Mouse (Mus musculus) urinary bladder, adult 18-20 months (tissue): ENCODE data around the gene Rdm1.

Experiments
- DNase-seq, 2 experiments: peaks; one replicate each; pipeline ENCODE4 v3.0.0; 2022; ENCODE audit warnings: low spot score in 2 of 2, mixed read lengths in 2 of 2

The Rdm1 gene

DNA sequence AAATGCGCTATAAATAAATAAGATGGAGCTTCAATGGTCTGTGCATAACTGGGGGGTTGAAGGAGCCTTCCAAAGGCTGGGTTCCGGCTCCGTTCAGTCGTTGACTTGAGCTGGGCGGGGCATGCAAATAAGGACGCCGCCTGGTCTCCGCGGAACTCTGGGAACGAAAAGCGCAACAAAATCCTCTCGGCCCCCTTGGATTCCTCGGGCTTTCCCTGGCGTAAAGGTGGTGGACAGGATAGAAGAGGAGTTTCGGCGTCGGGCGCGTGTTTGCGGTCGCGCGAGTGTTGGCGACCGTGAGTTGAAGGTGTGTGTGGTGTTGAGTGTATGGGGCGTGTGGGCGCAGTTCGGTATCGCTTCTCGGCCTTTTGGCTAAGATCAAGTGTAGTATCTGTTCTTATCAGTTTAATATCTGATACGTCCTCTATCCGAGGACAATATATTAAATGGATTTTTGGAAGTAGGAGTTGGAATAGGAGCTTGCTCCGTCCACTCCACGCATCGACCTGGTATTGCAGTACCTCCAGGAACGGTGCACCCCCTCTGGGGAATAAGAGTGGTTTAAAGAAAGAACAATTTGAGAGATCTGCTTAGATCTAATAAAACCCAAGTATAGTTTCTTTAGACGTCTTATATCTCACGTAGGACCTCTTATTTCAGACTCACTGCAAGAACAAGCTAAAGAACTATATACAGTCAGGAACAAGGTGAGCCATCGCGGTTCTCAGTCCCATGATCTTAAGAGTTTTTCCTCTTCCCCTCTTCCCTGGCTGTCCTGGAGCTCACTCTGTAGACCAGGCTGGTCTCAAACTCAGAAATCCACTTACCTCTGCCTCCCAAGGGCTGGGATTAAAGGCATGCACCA is 31.1 kb downstream of the Rdm1 start:
- peak; percentile 63 to 79 for DNase-seq

DNA sequence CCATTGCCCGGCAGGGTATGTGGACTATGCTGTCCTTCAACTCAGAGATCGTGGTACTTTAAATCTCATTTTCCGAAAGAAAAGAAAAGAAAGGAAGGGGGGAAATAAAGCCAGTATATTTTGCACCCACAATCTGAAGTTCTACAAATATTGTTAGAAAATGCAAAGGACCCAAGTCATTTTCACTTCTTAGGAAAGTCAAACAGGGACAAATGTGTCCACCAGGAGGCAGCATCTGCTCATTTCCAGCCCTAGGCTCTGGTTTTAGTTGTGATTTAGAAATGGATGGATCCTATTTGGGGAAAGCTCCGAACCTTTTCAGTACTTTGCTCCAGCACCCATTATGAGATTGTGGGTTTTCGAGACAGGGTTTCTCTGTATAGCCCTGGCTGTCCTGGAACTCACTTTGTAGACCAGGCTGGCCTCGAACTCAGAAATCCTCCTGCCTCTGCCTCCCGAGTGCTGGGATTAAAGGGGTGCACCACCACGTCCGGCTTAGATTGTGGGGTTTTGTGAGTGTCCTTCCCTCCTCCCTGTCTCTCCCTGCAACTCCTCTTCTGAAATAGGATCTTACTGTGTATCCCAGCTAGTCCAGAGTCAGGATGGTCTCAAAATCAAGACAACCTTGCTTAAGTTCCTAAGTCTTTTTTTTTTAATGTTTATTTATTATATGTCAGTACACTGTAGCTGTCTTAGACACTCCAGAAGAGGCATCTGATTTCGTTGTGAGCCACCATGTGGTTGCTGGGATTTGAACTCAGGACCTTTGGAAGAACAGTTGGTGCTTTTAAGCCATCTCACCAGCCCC is 32.0 kb downstream of the Rdm1 start:
- no peak for DNase-seq

GRCm38 (mm10) chr11:101661191-101661590 is 34.2 kb downstream of the Rdm1 start:
- no peak for DNase-seq

GRCm38 (mm10) chr11:101661786-101662185 is 34.8 kb downstream of the Rdm1 start:
- DNase-seq = no peak

DNA sequence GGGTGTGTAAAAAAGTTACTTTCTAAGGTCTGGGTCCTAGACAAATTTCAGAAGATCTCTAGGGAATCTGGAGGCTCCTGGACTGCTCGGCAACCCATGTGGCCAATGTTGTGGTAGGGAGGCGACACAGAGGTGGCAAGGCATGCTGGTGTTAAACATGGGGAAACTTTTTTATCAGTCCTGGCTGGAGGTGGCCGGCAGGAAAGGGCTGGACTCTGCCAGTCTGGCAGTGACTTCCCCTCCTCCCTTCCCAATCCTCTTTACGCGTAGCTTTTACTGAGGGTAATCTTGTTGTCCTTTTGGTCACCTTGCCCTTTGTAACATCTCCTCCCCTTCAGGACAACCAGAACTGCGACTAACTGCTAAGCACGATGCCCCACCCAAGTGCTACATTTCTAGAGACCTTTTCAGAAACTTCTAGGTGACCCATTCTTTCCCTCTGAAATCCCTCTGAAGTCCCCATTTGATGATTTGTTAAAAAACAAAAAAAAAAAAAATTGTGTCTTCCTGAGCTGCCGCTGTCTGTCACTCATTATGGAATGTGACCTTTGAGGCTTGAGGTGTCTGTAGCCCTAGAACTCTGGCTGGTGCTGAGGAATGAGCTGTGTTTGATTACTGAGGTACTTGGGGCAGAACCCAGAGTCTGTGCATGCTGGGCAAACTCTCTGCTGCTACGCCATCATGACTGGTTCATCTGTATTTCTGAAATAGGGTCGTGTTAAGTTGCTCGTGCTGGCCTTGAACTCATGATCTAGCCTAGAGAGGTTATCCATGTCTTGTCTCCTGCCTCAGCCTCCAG is 36.4 kb downstream of the Rdm1 start:
- DNase-seq = no peak

DNA sequence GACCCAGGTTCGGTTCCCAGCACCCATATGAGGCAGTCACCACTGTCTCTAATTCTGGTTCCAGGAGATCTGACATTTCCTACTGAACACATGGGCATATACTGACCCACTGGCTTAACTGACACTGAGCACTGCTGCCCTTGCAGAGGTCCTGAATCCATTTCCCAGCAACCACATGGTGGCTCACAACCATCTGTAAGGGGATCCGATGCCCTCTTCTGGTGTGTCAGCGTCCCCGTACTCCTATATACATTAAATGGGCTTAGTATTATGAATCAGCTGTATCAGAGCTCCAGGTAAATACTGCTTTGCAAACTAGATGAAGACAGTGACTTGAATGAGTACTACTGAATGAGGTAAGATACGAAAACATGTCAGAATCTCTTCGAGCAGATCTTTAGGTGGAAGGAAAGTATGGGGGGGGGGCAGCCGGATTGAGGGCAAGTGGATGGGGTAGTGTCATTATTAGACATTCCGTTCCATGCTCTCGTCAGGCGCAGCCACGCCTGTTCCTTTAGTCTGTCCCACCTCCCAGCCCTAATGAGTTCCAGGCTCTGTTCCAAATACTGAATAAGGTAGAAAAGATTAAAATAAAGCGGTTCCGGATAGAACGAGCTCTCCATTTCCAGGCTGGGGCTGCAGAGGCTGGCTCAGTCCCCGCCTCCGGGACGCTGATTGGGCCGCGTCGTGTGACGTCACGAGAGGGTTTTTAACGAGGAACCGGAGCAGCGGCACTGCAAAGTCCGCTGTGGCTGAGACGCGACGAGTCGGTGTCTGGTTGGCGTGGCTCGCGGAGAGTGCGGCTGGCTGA is 38.0 kb downstream of the Rdm1 start, which contains the start of gene Arl4d:
Gene Arl4d, plus strand, starts transcription at position 717 of the 811 bp plus-strand sequence.
- DNase-seq = peak; percentile 92 to 94

GRCm38 (mm10) chr11:101665636-101665992 is 38.6 kb downstream of the Rdm1 start:
- no peak for DNase-seq

DNA sequence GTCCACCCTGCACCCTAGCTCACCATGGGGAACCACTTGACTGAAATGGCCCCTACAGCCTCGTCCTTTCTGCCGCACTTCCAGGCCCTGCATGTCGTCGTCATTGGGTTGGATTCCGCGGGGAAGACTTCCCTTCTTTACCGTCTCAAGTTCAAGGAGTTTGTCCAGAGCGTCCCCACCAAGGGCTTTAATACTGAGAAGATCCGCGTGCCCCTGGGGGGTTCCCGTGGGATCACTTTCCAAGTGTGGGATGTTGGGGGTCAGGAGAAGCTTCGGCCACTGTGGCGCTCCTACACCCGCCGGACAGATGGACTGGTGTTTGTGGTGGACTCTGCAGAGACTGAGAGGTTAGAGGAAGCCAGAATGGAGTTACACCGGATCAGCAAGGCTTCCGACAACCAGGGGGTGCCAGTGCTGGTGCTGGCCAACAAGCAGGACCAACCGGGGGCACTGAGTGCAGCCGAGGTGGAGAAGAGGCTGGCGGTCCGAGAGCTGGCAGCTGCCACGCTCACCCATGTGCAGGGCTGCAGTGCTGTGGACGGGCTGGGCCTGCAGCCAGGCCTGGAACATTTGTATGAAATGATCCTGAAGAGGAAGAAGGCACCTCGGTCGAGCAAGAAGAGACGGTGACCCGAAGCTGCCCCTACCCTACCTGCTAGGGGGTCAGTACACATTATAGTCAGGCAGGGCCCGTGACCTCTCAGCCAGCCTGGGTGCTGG is 39.8 kb downstream of the Rdm1 start:
- no peak for DNase-seq

DNA sequence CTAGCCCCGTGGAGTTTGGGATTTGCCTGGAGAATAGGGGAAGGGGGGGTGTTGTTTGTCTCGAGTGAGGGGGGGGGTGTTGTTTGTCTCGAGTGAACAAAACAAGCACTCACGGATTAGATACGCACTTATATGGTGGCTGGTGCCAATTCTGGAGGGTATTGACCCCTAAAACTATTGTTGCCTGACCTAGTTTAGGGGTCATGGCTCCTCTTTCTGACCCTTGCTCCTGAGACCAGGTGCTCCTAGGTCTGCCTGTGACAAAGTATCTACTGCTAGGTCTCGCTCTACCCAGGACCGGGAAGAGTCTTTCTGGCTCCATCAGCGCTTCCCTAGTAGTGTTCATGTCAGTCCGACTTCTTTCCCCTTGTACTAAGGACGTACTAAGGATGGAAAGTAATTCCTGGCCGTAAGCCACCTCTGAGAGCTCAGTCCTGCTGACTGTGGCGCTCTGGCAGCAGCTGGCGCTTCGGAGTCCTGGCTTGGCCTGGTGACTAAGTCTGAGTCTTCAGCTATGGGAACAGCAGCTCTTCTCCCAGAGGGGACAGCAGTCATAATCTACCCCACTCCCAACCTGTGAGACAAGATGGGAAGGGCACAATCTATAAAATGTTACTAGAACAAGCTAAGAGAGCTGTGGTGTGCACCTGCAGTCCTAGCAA is 41.0 kb downstream of the Rdm1 start:
- DNase-seq = no peak

DNA sequence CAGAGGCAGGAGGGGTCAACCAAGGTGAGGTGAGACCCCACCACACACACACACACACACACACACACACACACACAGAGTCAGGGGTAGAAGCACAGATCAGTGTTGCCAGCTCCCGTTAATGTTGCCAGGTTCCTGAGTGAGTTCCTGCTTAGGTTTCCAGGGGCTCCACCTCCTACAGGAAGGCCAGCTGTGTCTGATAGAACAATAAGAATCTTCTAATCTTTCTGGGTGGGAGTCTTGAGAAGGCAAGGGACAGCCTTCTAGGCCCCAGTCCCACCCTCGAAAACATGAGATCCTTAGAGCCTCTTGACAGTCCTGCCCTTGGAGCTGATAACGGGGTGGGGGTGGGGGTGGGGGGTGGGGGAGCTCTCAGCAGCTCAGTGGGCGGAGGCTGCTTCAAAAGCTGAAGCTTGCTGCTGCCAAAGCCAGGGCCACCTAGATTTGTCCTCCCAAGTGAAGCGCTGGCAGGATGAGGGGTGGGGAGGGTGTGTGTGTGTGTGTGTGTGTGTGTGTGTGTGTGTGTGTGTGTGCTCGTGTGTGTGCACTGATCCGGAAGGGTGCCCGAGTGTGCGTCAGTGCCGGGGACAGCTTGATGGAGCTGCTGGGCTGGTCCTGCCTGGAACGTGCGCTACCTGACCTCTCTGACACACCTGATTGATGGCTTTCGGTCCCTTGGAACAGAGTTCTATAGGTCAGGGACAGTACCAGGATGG is 41.7 kb downstream of the Rdm1 start:
- no peak for DNase-seq

- DNase-seq = no peak
Observed at GRCm38 (mm10) chr11:101670334-101670733, 43.3 kb downstream of the Rdm1 start.

DNA sequence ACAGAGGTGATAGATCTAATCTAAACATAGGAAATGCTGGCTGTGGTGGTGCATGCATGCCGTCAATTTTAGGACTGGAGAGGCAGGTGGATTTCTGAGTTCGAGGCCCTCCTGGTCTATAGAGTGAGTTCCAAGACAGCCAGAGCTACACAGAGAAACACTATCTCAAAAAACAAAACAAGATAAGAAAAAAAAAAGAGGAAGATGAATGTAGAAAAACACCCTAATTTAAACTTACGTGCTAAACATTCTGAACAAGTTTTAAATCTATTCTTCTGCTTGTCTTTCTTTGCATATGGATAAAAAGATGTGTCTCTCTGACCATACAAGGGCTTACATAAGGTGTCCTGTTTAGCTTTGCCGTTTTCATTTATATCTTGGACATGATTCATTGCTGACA is 44.3 kb downstream of the Rdm1 start:
- no peak for DNase-seq

GRCm38 (mm10) chr11:101673010-101673642 is 46.1 kb downstream of the Rdm1 start:
- DNase-seq = no peak

GRCm38 (mm10) chr11:101674106-101674505 is 47.1 kb downstream of the Rdm1 start:
- no peak for DNase-seq

DNA sequence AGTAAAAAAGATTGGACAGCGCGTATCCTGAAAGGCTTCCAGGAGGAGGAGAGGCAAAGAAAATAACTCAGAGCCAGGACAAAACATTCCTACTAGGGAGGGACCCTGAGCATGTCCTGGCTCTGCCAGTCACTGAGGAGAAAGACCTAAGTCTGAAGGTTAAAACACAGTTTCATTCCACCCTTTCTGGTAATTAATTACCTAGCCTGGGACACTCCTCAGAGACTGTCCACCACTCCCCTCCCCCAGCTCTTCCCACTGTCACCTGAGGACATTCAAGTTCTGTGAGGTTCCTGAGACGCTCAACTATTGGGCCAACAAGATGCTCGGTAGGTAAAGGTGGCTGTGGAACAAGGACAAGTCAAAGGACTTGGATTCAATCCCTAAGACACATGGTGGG is 48.4 kb downstream of the Rdm1 start:
- no peak for DNase-seq

DNA sequence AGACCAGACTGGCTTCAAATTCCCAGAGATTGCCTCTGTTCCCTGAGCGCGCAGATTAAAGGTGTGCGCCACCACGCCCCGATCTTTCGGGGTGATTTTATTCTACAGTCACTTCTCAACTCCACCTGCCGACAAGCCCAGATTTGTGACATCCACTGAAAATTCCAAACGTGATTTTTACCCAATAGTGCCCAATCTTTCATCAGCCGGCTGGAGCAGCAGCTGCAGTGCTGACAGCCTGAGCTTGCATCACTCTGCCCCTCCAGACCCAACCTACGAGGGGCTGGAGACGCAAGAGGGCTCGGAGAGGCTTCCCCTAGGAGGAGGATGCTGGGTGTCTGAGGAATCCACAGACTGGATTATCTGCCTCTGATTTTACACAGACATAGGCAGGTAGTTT is 50.7 kb downstream of the Rdm1 start:
- no peak for DNase-seq

DNA sequence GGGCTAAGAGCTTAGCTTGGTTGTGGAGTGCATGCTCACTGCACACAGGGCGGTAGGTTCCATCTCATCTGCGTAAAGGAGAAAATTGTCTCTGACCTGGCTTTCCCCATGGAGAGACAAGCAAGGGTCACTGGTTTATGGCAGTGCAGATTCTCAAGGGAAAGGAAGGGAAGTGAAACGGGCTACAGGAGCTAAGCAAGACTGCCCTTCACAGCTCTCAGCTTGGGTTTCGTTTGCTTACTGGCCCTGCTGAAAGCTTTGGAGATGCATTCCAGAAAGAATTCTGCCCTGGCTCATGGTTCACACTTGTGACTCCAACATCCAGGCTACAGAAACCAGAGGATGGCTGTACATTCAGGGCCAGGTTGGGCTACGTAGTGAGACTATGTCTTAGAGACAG is 51.8 kb downstream of the Rdm1 start:
- no peak for DNase-seq

DNA sequence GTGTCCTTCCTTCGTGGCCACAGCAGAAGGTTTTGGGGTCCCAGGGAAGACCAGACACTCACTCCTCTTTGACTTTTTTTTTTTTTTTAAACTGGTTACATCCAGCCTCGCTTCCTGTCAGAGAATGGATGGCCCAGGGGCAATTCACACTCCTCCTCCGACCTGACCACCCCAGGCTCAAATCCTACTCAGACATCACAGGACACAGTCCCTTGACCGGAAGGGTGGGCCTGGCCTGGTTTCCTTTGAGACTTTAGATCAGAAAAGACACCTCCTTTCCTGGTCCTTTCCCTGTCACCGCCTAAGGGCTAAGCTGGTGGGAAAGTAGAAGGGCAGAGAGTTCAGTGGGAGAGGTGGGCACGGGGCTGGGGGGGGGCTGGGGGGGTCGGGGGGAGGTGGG is 52.9 kb downstream of the Rdm1 start:
- DNase-seq = no peak
